Mouse (Mus musculus): ENCODE measurements around the gene Pdap1.

DNA sequence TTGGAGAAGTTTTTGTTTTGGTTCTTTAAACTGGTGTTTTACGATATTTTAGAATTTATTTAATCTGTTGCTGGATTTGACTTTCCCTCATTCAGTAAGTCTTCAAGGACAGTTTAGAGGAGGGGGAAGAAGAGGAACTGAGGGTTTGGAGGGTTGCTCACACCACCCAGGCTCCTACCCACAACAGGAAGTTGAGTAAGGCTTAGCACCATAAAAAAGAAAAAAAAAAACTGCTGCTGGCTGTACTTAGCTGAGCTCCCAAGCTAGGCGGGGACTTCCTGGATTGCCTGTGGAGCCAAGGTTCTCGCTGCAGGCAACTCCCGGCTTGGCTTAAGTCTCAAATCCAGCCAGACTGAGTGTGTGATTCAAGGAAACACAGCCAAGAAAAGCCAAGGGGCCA is 23.7 kb downstream of the Pdap1 start:
- TF ChIP-seq EP300 (IDR thresholded peaks at IDR 0.05; ENCODE audit: low read depth in 1 of 2, low read length in 2 of 2) (peak; percentile 73 to 75), TBP (IDR thresholded peaks at IDR 0.05; ENCODE audit: low read depth, low read length) (peak; percentile 81), CTCF (IDR thresholded peaks at IDR 0.05 in 2 of 3, conservative IDR thresholded peaks at IDR 0.05 in 1 of 3; ENCODE audit: control insufficient read depth in 1 of 3, insufficient read depth in 1 of 3, low read depth in 2 of 3, low read length in 3 of 3, poor library complexity in 1 of 3, severe bottlenecking in 1 of 3) (no peak), RCOR1 (IDR thresholded peaks at IDR 0.05; ENCODE audit: low read depth, low read length) (peak; percentile 61; the same call in 1 of the 2 replicates), POLR2A (IDR thresholded peaks at IDR 0.05; ENCODE audit: control insufficient read depth in 1 of 2, insufficient read depth in 1 of 2, low read depth in 1 of 2, low read length in 2 of 2, poor library complexity in 1 of 2) (peak in 1 of 2 experiments; percentile 73; a peak in 2 of 4 replicates), SIN3A (IDR thresholded peaks at IDR 0.05; ENCODE audit: low read length) (peak; percentile 63)

All from MEL (cell line).